Mouse (Mus musculus) left cerebral cortex, postnatal 10 days (tissue): ENCODE results near the gene Tmc5. TPM values are rescaled to one million over a fixed set of nuclear protein-coding genes. Genes with fewer than 3 reads are reported as not detected.

Experiments
- DNase-seq, 2 experiments: peaks; one replicate each; pipeline ENCODE4 v3.0.0; 2021 to 2022; ENCODE audit warnings: low spot score in 2 of 2, mixed read lengths in 1 of 2; ENCODE audit errors: extremely low spot score in 1 of 2
- intact Hi-C: fragments of 180-260 bp; cut with DNase I; formaldehyde crosslinking; loops from one replicate; pipeline ENCODE4 v1.15.1; 2025
- total RNA-seq, 2 experiments: library from RNA; stranded (reverse); gene quantifications; 2 replicates each; pipeline ENCODE4 v1.2.3; 2021

Tmc5 gene
- total RNA-seq, result under 1 TPM; 0.47 to 0.58 TPM

GRCm38 (mm10) chr7:118597201-118597600 lies at the start of gene Tmc5:
Gene Tmc5 (plus strand): TSS chr7:118597297.
- no peak for DNase-seq
- intact Hi-C loops, result no loop called here

GRCm38 (mm10) chr7:118547451-118547850 lies 49.6 kb upstream of the Tmc5 start:
- DNase-seq, result no peak
- intact Hi-C loops, result no loop called here

GRCm38 (mm10) chr7:118553881-118554280 lies 43.2 kb upstream of the Tmc5 start:
- intact Hi-C loops, result no loop called here
- no peak for DNase-seq

GRCm38 (mm10) chr7:118554290-118554689 lies 42.8 kb upstream of the Tmc5 start:
- no peak for DNase-seq
- intact Hi-C loops, result no loop called here

GRCm38 (mm10) chr7:118569121-118569543 lies 28.0 kb upstream of the Tmc5 start:
- intact Hi-C loops, result no loop called here
- no peak for DNase-seq

- no peak for DNase-seq
- intact Hi-C loops, result no loop called here
These were observed 25.7 kb upstream of the Tmc5 start for GRCm38 (mm10) chr7:118571350-118571749.

- intact Hi-C loops, result no loop called here
- peak in 1 of 2 experiments; percentile 70 for DNase-seq
These were observed 25.1 kb upstream of the Tmc5 start for GRCm38 (mm10) chr7:118572039-118572438.

- intact Hi-C loops, result no loop called here
- no peak for DNase-seq
These were observed 18.8 kb upstream of the Tmc5 start for GRCm38 (mm10) chr7:118578269-118578668.

GRCm38 (mm10) chr7:118579938-118580337 lies 17.2 kb upstream of the Tmc5 start:
- DNase-seq, result no peak
- intact Hi-C loops, result no loop called here

GRCm38 (mm10) chr7:118583821-118584220 lies 13.3 kb upstream of the Tmc5 start:
- DNase-seq, result no peak
- intact Hi-C loops, result no loop called here

- intact Hi-C loops, result no loop called here
- DNase-seq, result peak; percentile 77 to 90
These were observed 12.7 kb upstream of the Tmc5 start, which contains the start of gene Tmc7 for GRCm38 (mm10) chr7:118584257-118584907. Gene Tmc7 (minus strand): TSS chr7:118584736.

- intact Hi-C loops, result no loop called here
- DNase-seq, result no peak
These were observed 12.2 kb upstream of the Tmc5 start for GRCm38 (mm10) chr7:118584926-118585325.

- DNase-seq, result no peak
- intact Hi-C loops, result no loop called here
These were observed 11.2 kb upstream of the Tmc5 start for GRCm38 (mm10) chr7:118585856-118586255.

GRCm38 (mm10) chr7:118590726-118591305 lies 6.3 kb upstream of the Tmc5 start:
- no peak for DNase-seq
- intact Hi-C loops, result no loop called here

GRCm38 (mm10) chr7:118592146-118592545 lies 5.0 kb upstream of the Tmc5 start:
- intact Hi-C loops, result no loop called here
- DNase-seq, result no peak

- intact Hi-C loops, result no loop called here
- peak; percentile 87 for DNase-seq
These were observed 3.3 kb upstream of the Tmc5 start for GRCm38 (mm10) chr7:118593567-118594407.

GRCm38 (mm10) chr7:118594611-118595010 lies 2.5 kb upstream of the Tmc5 start:
- intact Hi-C loops, result loop anchor here (1.0 kb wide), 1 partner anchor 94 kb away; no protein-coding TSS in a partner anchor
- no peak for DNase-seq

GRCm38 (mm10) chr7:118595228-118595627 lies 1.9 kb upstream of the Tmc5 start:
- intact Hi-C loops, result loop anchor here (1.0 kb wide), 1 partner anchor 93 kb away; no protein-coding TSS in a partner anchor
- peak; percentile 90 to 96 for DNase-seq

GRCm38 (mm10) chr7:118596271-118596670 lies 826 bp upstream of the Tmc5 start:
- no peak for DNase-seq
- intact Hi-C loops, result no loop called here
